Mouse (Mus musculus) adrenal gland, adult 18-20 months (tissue): ENCODE data around the gene Toe1. TPM values are rescaled to one million over a fixed set of nuclear protein-coding genes. Genes with fewer than 3 reads are reported as not detected.

Source experiments
- DNase-seq, 2 experiments: peaks; one replicate each; pipeline ENCODE4 v3.0.0; 2021 to 2022; ENCODE audit warnings: low spot score in 2 of 2
- total RNA-seq, 2 experiments: library from RNA; stranded (reverse); gene quantifications; 1 replicate in 1 of 2; 2 replicates in 1 of 2; pipeline ENCODE4 v1.2.3; 2021

The Toe1 gene
- total RNA-seq, 2 experiments from 2014 or later: 13.5 to 14.9 TPM

DNA sequence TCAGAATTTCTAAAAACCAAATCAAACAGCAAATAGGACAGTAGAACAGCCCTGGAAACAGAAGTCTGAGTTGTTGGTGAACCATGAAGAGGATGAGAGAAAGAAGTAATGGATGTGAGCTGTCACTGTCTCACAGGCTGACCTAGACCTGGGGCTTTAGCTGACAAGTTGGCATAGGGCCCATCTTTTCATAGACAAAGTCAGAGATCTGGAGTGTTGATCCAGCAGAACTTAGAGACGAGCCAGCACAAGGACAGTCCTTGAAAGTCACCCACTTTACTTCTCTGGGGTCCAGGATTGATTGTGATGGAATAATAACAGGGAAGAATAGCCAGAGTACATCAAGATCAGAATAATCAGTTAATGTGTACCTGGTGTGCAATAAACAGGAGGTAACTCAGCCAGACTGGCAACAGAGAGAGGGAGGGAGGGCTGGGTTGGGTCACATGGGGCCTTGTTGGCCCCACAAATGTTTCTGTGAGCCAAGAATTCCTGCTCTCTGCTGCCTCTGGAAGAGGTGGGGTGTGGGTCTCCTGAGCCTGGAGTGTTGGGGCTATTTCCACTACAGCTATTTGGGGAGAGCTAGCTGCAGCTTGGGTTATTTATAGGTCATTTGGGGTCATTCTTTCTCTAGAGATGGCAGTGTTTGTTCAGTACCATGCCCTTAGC lies 10.9 kb downstream of the Toe1 start:
- DNase-seq: no peak

DNA sequence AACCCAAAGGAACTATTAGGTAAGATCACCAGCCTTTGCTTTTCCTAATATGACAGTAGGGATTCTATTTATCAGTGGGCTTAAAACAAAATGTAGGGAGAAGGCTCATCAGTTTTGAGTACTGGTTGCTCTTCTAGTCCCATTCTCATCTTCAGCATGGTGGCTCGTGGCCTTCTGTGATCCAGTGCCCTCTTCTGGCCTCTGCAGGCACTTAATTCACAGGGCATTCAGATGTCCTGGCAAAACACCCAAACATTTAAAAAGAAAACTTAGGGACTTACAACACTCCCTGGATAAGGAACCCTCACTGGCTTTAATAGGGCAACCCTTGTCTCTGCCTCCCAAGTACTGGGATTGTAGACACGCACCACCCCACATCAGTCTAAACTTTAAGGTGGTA lies 13.2 kb downstream of the Toe1 start:
- DNase-seq: no peak

DNA sequence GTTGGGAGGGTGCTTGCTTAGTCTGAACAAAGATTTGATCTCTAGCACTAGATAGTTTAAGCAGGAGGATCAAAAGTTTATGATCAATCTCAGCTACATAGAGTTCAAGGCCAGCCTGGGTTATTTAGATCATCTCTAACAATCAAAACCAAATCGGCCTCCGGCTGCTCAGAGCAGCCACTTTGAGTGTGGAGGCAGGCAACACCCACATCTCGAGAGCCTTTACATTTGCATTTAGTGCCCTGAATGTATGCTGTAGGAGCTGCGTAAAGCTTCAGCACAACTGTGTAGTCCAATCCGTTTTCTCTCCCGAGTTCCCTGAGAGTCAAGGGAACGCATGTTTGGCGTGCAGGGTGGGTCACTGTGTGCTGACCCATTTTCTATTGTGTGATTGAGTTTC lies 15.0 kb downstream of the Toe1 start:
- DNase-seq: no peak

DNA sequence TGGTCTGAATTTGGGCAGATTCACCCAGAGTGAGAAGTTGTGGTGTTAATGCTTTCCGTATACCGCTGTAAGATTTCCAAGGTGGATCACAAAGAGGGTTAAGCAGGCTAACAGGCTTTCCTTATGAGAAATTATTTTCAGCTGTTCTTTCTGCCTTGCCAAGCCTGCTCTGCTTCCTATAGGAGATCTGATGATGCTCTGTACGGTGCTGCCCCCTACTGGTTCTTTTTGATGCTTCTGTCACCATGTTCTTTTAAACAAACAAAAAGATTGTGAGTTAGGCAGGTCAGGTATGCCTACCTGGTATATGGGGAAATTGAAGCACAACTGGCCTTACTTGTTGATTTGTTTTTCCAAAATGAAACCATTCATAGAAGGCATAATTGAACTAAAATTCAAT lies 18.5 kb downstream of the Toe1 start:
- peak; percentile 65 to 77 for DNase-seq

DNA sequence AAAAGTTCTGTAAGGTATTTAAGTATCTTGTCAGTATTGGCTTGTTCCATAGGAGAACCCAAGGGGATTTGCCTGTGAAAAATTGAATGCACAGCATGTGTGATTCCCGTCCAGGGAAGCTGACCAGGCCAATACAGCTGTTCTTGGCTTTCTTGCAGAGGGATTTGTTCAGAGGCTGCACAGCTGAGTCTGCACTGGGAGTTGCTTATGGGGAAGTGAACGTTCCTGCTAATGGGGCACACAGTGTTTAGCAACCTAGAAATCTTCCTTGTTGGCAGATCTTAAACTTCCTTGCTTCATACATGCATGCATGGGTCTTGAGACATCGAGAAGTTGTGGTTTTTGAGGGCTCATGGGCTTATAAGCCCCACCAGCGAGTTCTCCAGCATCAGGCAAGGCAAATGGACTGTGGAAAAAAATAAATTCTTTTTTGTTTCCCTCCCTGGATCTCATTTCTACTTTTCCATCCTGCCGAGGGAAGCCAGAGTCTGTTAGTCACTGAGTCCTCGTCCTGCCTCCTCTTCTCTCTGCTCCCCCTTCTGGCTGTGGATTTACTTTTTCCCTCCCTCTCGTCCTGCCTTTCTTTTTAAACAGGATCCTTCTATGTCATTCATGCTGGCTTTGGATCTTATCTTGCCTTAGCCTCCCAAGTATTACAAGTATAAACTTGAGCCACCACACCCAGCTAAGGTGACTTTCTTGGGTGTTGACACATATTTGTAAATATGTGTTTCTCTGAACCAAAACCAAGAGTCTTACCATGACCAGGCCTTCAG lies 19.3 kb downstream of the Toe1 start:
- no peak for DNase-seq

DNA sequence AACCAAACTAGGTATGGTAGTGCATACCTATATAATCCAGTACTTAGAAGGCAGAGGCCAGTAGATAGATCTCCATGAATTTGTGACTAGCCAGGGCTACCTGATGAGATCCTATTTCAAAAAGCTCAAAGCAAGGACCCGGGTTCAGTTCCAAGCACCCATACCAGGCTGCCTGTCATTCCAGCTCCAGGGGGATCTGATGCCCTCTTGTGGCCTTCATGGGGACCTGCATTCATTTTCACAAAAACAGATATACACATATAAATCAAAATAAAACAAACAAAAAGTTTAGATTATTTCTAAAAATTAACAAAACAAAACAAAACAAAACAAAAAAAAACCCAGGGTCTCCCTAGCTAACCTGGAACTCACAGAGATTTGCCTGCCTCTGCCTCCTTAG lies 20.9 kb downstream of the Toe1 start:
- no peak for DNase-seq

DNA sequence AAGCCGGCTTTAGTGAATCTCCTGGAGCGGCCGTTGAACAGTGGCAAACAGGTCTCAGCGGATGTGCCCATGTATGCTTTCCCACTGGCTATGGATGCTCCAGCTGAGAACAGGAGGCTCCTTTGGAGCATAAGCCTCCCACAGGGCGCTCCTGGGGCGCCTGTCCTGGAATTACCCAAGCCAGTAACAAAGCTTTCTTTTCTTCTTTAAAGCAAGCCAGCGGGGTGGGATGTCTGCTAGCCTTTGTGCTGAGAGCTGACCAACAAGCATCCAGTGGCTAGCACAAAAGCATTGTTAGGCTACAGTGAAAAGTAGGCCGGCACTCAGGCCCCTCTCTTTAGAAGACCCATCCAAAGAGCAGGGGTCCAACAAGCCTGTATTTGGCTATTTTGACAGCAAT lies 25.3 kb downstream of the Toe1 start:
- no peak for DNase-seq

DNA sequence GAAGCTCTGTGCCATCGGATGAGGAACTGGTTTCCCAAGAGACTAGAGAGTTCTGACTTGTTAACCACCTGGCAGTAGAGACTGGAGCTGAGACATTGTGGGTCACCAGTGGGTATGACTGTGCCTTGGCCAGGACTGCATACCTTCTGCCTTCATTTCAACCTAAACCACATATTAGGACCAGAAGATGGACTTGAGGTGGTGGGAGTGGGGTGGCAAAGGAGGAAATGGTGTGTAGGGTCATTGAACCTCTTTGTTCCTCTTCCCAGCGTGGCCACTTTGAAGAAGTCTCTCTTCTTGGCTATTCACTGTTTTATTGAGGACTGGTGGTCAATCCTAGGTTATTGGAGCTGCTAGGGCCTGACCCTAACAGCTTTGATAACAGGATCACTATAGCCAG lies 26.1 kb downstream of the Toe1 start:
- no peak for DNase-seq

DNA sequence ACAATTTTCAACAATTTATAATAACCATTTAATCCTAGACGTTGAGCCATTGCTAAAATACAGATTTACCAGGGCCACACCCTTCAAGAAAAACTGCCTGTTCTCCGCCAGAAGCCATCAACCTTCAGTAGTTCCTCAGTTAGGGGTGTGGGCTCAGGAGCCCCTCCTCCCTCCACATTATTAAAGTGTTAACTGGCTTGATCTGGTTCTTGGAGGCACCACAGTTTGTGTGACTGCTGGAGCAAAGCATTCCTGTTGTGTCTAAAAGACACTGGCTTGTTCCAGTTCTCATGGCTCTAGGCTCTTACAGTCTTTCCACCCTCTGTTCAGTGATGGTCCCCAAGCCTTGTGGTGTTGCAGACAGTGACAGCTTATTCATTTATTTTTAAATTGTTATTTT lies 26.9 kb downstream of the Toe1 start:
- no peak for DNase-seq

DNA sequence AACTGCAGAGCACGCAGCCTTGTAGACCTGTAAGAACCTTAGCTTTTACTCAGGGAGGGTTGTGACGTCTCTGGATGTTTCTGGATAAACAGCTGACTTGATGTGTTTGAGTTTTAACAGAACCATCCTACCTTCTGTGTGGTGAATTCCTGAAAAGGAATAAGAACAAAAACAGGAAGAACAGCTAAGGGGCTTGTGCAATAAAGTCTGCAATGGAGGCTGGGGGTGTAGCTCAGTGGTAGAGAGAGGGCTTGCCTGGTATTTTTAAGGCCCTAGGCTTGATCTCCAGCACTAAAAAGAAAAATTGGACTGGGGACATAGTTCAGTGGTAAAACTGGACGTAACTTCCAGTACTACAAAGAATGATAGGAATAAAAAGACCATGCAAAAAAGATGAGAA lies 30.4 kb downstream of the Toe1 start:
- DNase-seq: no peak

DNA sequence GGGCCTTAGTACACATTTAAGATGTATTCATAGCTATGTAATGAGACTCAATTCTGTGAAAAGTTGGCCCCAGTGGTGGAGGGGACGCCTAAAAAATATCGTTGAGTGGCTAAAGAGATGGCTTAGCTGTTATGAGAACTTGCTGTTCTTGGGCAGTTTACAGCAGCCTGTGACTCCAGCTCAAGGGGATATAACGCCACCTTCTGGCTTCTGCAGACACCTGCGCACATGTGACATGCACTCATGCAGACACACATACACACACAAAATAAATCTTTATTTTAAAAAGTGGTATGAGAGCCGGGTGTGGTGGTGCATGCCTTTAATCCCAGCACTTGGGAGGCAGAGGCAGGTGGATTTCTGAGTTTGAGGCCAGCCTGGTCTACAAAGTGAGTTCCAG lies 31.0 kb downstream of the Toe1 start:
- DNase-seq: no peak

DNA sequence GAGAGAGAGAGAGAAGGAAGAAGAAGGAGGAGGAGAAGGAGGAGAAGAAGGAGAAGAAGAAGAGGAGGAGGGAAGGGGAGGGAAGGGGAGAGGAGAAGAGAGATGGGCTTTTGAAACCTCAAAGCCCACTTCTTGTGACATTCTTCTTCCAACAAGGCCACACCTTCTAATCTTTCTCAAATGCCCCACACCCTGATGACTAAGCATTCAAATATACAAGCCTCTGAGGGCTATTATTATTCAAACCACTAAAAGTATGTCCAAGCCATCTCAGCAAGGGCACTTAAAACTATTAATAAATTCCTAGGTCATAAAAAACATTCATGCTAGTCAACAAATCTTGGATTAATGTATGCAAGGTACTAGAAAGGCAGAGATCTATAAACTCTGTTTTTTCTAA lies 38.4 kb downstream of the Toe1 start:
- DNase-seq: no peak

DNA sequence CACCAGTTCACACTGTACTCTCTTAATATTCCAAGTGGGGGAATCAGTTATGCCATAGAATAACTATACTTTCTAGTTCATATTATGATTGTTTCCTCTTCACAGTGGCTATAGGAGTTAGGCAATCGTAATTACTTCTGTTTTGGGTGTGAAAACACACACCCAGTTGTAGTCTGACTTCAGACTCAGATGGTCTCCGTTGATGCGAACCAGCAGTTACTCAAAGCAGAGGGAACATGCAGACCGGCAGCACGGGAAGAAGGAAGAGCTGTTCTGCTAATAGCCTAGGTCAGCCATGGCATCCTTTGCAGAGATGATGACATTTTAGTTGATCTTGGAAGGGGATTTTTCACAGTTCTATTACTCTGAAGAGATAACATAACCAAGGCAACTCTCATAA lies 38.9 kb downstream of the Toe1 start:
- DNase-seq: no peak

DNA sequence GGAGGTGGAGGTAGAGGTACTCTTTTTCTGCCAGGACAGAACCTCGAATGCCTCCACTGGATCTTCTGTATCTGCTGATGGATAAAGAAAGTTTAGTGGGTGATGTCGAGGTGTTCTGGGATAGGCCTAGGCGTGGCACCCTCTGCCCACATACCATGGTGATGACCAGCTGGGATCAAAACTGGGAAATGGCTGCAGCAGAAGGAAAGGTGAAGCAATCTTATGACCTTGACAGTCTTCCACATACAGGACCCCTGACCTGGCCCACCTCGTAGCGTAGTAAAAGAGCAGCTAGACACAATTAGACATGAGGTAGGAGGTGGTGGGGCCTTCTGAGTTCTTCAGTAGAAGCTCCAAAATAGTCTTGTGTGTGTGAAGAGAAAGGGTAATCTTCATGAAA lies 43.4 kb downstream of the Toe1 start:
- no peak for DNase-seq

DNA sequence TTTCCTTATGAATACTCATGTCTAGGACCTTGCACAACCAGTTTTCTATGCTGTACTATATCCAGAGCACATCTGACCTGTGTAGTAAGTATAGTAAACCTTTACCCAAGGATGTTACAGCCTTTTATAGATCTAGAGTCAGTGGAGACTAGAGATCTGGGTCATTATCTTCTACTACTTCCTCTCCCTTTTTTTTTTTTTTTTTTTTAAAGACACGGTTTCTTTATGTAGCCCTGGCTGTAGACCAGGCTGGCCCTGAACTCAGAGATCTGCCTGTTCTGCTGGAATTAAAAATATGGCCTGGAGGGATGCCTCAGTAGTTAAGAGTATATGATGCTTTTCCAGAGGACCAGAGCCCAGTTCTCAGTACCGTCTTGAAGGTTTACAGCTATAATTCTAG lies 45.5 kb downstream of the Toe1 start:
- DNase-seq: no peak

DNA sequence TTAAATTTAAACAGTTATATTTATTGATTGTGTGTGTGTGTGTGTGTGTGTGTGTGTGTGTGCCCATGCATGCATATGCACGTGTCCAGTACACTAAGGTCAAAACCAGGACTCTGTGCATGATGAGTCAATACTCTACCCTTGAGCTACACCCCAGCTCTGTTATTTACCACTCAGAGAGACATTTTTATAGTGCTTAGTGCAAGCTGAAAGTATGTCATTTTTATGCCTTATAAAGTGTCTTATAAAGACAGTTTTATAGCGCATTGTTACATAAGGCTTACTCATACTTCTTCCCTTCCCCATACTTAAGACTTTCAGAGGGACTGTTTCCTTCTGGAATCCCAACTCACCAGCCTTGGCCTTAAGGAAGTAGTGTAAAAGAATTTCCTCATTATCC lies 57.7 kb downstream of the Toe1 start:
- no peak for DNase-seq

Other genes with a start within 250 kb of the Toe1 start
- 10 to 100 TPM; 62.5 to 67.0 TPM for gene Gpbp1l1, start 250.0 kb downstream of the Toe1 start, total RNA-seq
- gene Ccdc17, start 211.0 kb downstream of the Toe1 start, total RNA-seq: 10 to 100 TPM in 1 of 2 experiments, 1 to 10 TPM in 1; 8.4 to 11.7 TPM
- gene Nasp, start 179.7 kb downstream of the Toe1 start, total RNA-seq: 10 to 100 TPM; 20.3 to 24.6 TPM
- 100 to 1,000 TPM; 822 to 909 TPM for gene Akr1a1, start 156.0 kb downstream of the Toe1 start, total RNA-seq
- gene Prdx1, start 122.1 kb downstream of the Toe1 start, total RNA-seq: 100 to 1,000 TPM; 648 to 719 TPM
- gene Mmachc, start 99.2 kb downstream of the Toe1 start, total RNA-seq: 10 to 100 TPM; 32.3 to 40.3 TPM
- gene Ccdc163, start 99.1 kb downstream of the Toe1 start, total RNA-seq: 10 to 100 TPM; 15.4 to 15.5 TPM
- gene Tesk2, start 86.7 kb downstream of the Toe1 start, total RNA-seq: 1 to 10 TPM; 2.6 to 2.7 TPM
- 1 to 10 TPM; 2.0 to 2.9 TPM for gene Mutyh, start 83 bp upstream of the Toe1 start, total RNA-seq
- 1 to 10 TPM; 1.8 to 4.7 TPM for gene Hpdl, start 14.1 kb upstream of the Toe1 start, total RNA-seq
- gene Zswim5, start 69.7 kb upstream of the Toe1 start, total RNA-seq: 1 to 10 TPM; 3.8 to 5.2 TPM
- gene Urod, start 186.8 kb upstream of the Toe1 start, total RNA-seq: 100 to 1,000 TPM; 116 to 124 TPM
- 10 to 100 TPM; 26.7 to 28.0 TPM for gene Hectd3, start 187.7 kb upstream of the Toe1 start, total RNA-seq
- gene Eif2b3, start 211.8 kb upstream of the Toe1 start, total RNA-seq: 10 to 100 TPM; 29.5 to 30.9 TPM